Mouse (Mus musculus): Measurements from ENCODE around the gene H2-D1.

DNA sequence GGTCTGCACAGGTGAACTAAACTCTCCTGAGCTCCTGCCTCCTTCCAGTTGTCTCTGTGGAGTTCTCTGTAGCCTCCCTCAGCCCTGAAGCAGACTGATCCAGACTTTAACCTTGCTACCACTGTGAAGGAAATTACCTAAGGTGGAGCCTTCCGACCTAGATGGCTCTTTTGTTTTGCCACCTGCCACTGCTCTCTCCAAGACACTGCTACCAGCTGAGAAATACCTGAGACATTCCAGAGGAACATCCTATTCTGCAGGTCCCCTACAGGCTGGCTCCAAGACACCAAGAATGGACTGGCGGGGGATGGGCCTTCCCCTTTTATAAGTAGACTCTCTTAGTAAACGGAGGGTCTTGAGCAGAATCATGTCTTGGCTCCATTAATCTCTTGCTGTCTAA is 17.7 kb downstream of the H2-D1 start:
- no peak for TF ChIP-seq CHD2 (IDR thresholded peaks at IDR 0.05; ENCODE audit: low read depth, low read length)
- no peak for TF ChIP-seq ZC3H11A (IDR thresholded peaks at IDR 0.05; ENCODE audit: borderline replicate concordance, low read depth, low read length)
- no peak for TF ChIP-seq HCFC1 (IDR thresholded peaks at IDR 0.05; ENCODE audit: borderline replicate concordance, insufficient read depth, low read length)
- TF ChIP-seq ZNF384 (IDR thresholded peaks at IDR 0.05; ENCODE audit: low read depth, low read length): no peak
- no peak for TF ChIP-seq MAFK (IDR thresholded peaks at IDR 0.05; ENCODE audit: insufficient read depth, low read depth, low read length)

Data from ES-E14 (cell line).